Mouse (Mus musculus): Measurements from ENCODE around the gene Oit3.

The Oit3 gene

DNA sequence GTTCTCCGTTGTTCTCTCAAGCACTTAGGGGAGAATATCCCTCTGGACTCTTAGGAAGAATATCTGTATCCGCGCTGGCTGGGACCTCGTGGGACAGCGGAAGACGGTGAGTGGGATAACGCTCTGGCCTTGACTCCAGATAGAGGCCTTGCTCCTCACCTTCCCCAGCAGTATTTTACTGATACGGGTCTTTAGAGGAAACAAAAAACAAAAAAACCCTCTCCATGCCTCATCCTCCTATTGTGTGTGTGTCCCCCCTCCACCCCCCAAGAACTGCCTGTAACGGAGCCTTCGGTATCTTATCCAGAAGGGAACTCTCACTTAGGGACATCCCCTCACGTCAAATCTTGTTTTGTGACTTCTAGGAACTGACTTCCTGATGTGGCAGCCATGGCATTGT is at the start of gene Oit3:
Gene Oit3 (minus strand): TSS at position 44 of the 400 bp plus-strand sequence.
- DNase-seq: no peak

- DNase-seq: no peak
These were observed 49.3 kb upstream of the Oit3 start for GRCm38 (mm10) chr10:59490920-59491319.

- DNase-seq: no peak
These were observed 47.8 kb upstream of the Oit3 start for GRCm38 (mm10) chr10:59489411-59489810.

- no peak for DNase-seq
These were observed 45.8 kb upstream of the Oit3 start for GRCm38 (mm10) chr10:59487351-59487750.

- no peak for DNase-seq
These were observed 42.7 kb upstream of the Oit3 start for GRCm38 (mm10) chr10:59484318-59484717.

DNA sequence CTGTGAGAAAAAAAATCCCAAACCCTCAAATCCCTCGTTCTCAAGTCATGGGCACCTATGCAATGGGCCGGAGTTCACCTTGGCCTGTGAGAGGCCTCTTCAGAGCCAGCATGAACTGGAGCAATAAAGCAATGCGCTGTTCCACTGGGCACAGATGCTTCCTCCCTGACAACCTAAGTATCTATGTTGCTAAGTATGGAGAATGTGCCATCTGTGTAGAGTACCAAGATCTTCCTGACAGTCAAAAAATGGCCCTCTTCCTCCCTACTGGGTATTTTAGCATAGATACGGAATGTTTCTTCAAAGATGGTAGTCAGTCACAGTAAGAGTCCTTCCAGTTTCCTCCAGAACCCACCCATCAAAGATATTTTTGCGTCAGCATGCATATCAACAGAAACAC is 39.8 kb upstream of the Oit3 start:
- DNase-seq: no peak

- no peak for DNase-seq
These were observed 28.9 kb upstream of the Oit3 start for GRCm38 (mm10) chr10:59470451-59470850.

- no peak for DNase-seq
These were observed 25.7 kb upstream of the Oit3 start for GRCm38 (mm10) chr10:59467297-59467696.

DNA sequence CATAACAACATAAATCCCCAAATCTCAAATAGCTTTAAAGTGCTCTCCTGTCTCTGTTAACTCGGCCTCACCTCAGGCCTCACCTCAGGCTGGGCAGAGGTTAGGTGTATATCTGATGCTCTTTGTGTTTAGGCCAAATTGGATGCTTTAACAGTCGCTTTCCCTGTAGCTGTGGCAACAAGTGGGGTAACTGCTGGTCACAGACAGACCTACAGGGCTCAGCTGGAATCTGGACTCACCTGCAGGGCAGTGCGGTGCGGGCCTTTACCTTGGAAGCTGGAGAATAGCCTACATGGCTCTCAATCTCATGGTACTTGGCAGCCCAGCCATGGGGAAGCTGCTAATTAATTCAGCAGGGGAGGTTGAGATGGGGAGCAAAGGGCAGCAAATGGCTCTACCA is 25.0 kb upstream of the Oit3 start:
- DNase-seq: no peak

- no peak for DNase-seq
These were observed 24.0 kb upstream of the Oit3 start for GRCm38 (mm10) chr10:59465546-59465945.

GRCm38 (mm10) chr10:59462307-59462706 is 20.7 kb upstream of the Oit3 start:
- no peak for DNase-seq

DNA sequence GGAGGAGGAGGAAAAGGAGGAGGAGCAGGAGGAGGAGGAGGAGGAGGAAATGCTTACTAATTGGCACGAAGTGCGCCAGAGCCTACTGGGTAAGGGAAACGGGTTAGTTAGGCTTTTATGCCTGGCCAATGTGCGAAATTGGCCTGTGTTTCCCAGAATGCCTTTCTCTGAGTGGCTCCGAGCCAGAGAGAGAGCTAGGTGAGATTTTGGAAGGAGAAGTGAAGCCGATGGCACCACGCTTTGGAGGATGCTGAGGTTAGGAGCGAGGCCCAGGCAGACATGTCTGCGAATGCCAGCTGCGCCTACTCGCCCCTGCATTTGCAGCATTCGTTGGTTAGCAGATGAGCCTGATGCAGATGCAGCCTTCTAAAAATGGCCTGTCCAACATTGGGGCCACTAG is 18.2 kb upstream of the Oit3 start:
- no peak for DNase-seq

GRCm38 (mm10) chr10:59454631-59455030 is 13.1 kb upstream of the Oit3 start:
- no peak for DNase-seq

- no peak for DNase-seq
These were observed 10.3 kb upstream of the Oit3 start for GRCm38 (mm10) chr10:59451839-59452238.

DNA sequence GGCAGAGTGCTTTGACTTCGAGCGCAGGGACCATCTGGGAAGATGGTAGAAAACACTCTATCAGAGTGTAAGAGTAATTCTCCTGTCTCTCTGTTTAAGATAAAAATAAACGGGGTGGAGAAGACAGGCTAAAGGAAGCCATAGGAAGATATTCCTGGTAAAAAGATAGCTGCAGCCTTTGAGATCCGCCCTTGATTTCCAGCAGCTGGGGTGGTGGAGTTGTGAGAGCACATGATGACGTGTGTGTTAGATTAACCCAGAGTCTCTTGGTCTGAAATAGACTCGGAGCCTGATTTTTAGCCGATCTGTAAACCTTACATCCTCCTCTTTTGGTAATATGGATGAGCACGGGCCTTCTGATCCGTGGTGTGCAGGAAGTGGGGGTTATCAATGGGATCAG is 6.0 kb upstream of the Oit3 start:
- DNase-seq: no peak

- DNase-seq: no peak
These were observed 5.4 kb upstream of the Oit3 start for GRCm38 (mm10) chr10:59446911-59447437.

DNA sequence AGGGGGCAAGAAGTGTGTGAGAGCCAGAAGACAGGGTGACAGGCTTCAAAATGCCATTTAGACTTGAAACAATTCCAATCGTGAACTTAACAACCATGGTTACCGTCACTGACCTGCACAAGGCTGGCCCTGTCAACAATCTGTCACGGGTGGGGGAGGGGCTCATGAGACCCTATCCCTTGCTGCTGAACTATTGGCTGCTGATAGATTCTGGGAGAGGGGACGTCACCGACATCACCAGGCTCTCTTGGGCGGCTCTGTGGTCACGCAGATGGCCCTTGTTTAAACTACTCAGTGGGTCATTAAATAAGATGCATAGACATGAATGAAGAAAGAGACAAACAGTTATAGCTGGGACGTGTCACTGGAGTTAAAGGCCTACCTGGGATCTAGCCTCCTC is 3.1 kb upstream of the Oit3 start:
- no peak for DNase-seq

DNA sequence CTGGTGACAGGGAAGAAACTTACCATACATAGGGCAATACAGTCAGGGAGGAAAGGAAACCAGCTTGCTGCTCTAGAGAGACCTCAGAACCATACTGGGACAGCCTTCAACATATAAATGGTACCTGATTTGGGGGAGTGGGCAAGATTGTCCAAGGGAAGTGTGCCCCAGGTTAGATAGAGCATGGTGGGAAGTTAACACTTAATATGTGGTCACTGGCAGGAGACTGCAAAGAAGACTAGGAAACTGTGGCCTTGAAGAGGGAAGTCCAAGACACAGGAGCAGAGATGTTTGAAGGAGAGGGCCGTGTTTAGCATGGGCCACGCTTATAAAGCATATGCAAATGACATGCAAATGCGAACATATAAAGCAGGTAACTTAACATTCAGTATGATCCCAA is 2.5 kb upstream of the Oit3 start:
- no peak for DNase-seq

- peak; percentile 26 for DNase-seq
These were observed 1.6 kb upstream of the Oit3 start for GRCm38 (mm10) chr10:59443212-59443611.

DNA sequence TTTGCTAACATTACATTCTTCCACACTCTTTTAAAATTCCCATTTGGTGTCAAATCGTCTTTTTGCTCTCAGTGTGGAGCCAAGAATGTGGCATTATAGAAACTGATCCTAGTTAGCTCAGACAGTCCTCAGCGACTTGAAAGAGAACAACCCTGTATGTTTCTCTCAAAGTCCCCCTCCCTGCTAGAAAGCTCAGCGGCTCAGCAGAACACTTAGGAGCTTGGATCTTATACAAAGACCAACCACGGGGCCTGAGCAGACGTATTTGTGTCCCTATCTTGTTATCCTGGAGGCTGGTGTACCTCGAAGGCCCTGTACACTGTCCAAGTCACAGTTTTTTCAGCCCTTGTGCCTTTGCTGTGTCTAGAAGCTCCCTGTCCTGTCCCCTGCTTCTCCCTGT is 1.4 kb downstream of the Oit3 start:
- no peak for DNase-seq

- peak; percentile 56 for DNase-seq
These were observed 2.1 kb downstream of the Oit3 start for GRCm38 (mm10) chr10:59439508-59439931.

DNA sequence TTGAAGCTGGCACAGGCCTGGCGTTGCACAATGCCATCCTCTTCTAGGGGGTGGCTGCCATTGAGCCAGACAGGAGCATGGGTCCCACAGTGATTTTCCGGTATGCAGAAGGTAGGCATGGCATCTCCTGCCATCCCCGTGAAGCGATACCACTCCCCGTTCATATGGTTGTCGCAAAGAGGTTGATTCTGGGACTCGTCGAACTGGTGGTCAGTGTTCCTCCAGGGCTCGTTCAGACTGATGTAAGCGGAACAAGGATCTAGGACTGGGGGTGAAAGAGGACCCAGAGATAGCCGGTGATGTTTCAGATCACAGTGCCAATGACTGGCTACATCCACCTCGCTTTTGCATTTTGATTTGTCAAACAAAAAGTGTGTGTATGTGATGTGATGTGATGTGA is 2.9 kb downstream of the Oit3 start:
- no peak for DNase-seq

DNA sequence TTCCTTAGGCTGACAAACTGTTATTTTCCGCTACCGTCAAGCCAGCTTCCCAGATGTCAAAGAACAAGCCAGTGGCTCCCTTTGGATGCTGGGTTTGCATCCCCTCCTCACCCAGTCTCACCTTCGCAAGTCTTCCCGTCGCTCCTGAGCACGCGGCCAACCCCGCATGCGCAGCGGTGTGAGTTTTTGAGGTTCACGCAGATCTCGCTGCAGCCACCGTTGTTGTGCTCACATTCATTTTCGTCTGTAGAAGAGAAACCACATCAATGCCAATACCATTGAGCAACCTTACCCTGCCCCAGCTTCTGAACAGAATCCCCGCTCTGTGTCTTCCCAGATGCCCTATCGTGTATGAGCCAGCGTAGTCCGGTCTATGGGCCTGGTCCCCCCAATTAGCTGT is 5.8 kb downstream of the Oit3 start:
- DNase-seq: no peak

GRCm38 (mm10) chr10:59430701-59431218 is 10.8 kb downstream of the Oit3 start:
- DNase-seq: no peak

DNA sequence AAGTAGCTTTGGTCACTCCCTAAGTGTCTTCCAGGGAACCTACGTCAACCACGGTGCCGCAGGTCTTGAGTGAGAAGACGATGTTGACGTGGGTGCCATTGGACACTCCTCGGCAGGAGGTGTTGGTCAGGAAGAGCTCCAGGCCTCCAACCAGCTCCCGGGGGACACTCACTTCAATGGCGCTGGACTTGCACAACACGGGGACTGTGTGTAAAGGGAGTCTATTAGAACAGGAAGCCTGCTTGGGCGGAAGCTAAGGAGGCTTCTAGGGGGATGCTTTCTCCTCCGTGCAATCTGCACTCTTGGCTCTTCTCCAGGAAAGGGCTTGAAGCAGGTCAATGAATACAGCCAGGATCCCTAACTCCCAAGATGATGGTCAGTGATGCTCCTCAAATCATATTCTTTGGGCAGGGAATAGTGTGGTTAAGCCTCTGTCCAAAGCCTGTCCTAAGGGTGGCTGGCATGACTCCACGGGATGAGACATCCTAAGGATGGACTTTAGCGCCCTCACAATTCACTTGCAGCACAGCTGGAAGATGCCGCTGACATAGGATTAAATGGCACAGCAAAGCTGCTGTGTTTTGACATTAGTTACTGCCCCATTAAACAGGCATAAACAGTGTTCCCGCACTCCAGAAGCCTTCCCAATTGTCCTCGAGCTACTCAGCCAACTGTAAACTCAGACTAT is 12.0 kb downstream of the Oit3 start:
- no peak for DNase-seq
